Mouse (Mus musculus): ENCODE measurements at regions not wholly inside any gene's neighbourhood (a gene's known extent, or its start where the extent isn't known, plus 50 kb on each side); places are given as distances from the start of the nearest gene placed in this dataset.

DNA sequence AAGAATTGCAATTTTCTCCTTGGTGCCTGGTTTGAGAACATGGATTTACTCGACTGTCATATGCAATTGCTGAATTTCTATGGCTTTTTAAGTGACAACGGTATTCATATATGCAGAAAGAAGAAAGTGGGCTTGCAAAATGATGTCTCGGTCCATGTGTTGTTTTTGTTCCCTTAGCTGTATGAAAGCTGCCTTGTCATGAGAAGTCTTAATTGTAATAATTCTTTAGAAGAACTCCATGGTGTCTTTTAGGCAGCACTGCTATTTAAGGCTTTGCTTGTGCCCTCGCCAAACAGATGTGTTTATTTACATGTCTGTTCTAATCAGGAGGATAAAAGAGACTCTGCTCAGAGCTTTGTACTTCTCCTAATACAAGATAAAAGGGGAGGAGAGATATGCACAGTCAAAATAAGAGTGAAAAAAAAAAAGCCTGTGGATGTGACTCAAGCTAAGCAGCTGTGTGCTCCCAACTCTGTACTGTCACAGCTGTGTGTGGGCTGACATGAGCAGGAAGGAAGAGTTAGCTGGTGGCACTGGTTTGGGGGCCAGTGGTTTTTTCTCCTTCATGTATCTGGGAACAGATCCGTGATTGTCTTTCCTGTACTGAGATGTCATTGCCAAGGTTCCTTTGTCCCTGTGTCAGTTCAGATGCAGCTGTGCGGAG is 475.5 kb upstream of the Man1a start:
- TF ChIP-seq POLR2A (IDR thresholded peaks at IDR 0.05; ENCODE audit: insufficient read depth, low read length) (no peak), CTCF (IDR thresholded peaks at IDR 0.05; ENCODE audit: low read depth, low read length) (no peak)
